Mouse (Mus musculus) CH12.LX (cell line): ENCODE measurements around the gene Pbld1. TPM values are rescaled to one million over a fixed set of nuclear protein-coding genes. Genes with fewer than 3 reads are reported as not detected.

ENCODE experiments used
- DNase-seq: peaks from one replicate; pipeline ENCODE4 v3.0.0-alpha.2; 2013; ENCODE audit errors: extremely low read depth
- H3K27ac ChIP-seq: 2 replicates; pipeline ENCODE4 v1.5.1; 2012; ENCODE audit warnings: low read depth, mild to moderate bottlenecking, control low read depth, moderate library complexity; ENCODE audit not compliant: insufficient read depth
- H3K27me3 ChIP-seq: replicated peaks from 2 replicates; pipeline ENCODE3; 2012; ENCODE audit warnings: inconsistent platforms
- H3K36me3 ChIP-seq, 2 experiments: replicated peaks in 1 of 2; 2 replicates each; pipeline versions ENCODE3 to v1.6.1; 2012; ENCODE audit warnings: inconsistent platforms in 1 of 2, low read length in 1 of 2, mild to moderate bottlenecking in 1 of 2, mixed read lengths in 1 of 2, moderate library complexity in 1 of 2; ENCODE audit not compliant: control insufficient read depth in 1 of 2, insufficient read depth in 1 of 2
- H3K4me1 ChIP-seq, 2 experiments: 2 replicates each; pipeline ENCODE4 v1.6.1; 2012; ENCODE audit warnings: inconsistent platforms in 1 of 2, moderate library complexity in 1 of 2; ENCODE audit not compliant: insufficient read depth in 2 of 2, control insufficient read depth in 1 of 2
- H3K4me2 ChIP-seq: 2 replicates; pipeline ENCODE4 v1.6.1; 2012; ENCODE audit warnings: low read depth, mild to moderate bottlenecking, control low read depth; ENCODE audit not compliant: poor library complexity, insufficient read depth, severe bottlenecking
- H3K4me3 ChIP-seq, 3 experiments: fragments of 150-350 bp in 1 of 3; sonication (generic) in 1 of 3; replicated peaks in 1 of 3; 2 replicates each; pipeline versions ENCODE3 to v1.5.1; 2011 to 2012; ENCODE audit warnings: low read depth in 2 of 3, low read length in 2 of 3, mild to moderate bottlenecking in 2 of 3, moderate library complexity in 2 of 3, control low read depth in 1 of 3, improper control_type of control experiment in 1 of 3, inconsistent platforms in 1 of 3, mixed read lengths in 1 of 3; ENCODE audit not compliant: poor library complexity in 1 of 3
- H3K79me2 ChIP-seq: replicated peaks from 2 replicates; pipeline ENCODE4 v1.6.1; 2012; ENCODE audit warnings: mild to moderate bottlenecking, moderate library complexity; ENCODE audit not compliant: control insufficient read depth, poor library complexity, insufficient read depth, severe bottlenecking; ENCODE audit errors: extremely low read depth
- H3K9ac ChIP-seq: 2 replicates; pipeline ENCODE4 v1.6.1; 2012; ENCODE audit warnings: low read depth, mild to moderate bottlenecking, control low read depth, moderate library complexity; ENCODE audit not compliant: insufficient read depth
- H3K9me3 ChIP-seq: replicated peaks from 2 replicates; pipeline ENCODE3; 2012; ENCODE audit warnings: low read length, inconsistent platforms, mixed read lengths
- BHLHE40 ChIP-seq: IDR thresholded peaks from 2 replicates; pipeline ENCODE4 v1.6.1; 2011; ENCODE audit warnings: mild to moderate bottlenecking, low read depth, low read length, improper control_type of control experiment
- CTCF ChIP-seq, 2 experiments: IDR thresholded peaks in 1 of 2; conservative IDR thresholded peaks in 1 of 2; 2 replicates each; pipeline ENCODE4 v1.5.1; 2011 to 2012; ENCODE audit warnings: low read depth in 2 of 2, low read length in 2 of 2, improper control_type of control experiment in 1 of 2, inconsistent platforms in 1 of 2, mild to moderate bottlenecking in 1 of 2, moderate library complexity in 1 of 2
- ETS1 ChIP-seq: conservative IDR thresholded peaks from 2 replicates; pipeline ENCODE4 v1.6.1; 2012; ENCODE audit warnings: low read depth, mild to moderate bottlenecking, inconsistent platforms, low read length, improper control_type of control experiment, moderate library complexity
- HCFC1 ChIP-seq: IDR thresholded peaks from 2 replicates; pipeline ENCODE4 v1.6.1; 2012; ENCODE audit warnings: low read depth, mild to moderate bottlenecking, inconsistent platforms, low read length, improper control_type of control experiment
- IRF4 ChIP-seq: IDR thresholded peaks from 2 replicates; pipeline ENCODE4 v1.6.1; 2014; ENCODE audit warnings: low read depth, mild to moderate bottlenecking, inconsistent platforms, low read length, improper control_type of control experiment
- MAX ChIP-seq: IDR thresholded peaks from 2 replicates; pipeline ENCODE4 v1.6.1; 2011; ENCODE audit warnings: low read length, improper control_type of control experiment
- MEF2A ChIP-seq: IDR thresholded peaks from 2 replicates; pipeline ENCODE4 v1.6.1; 2014; ENCODE audit warnings: low read depth, mild to moderate bottlenecking, inconsistent platforms, low read length, improper control_type of control experiment, borderline replicate concordance
- MXI1 ChIP-seq: IDR thresholded peaks from 2 replicates; pipeline ENCODE4 v1.6.1; 2011; ENCODE audit warnings: mild to moderate bottlenecking, low read depth, low read length, improper control_type of control experiment
- NELFE ChIP-seq: IDR thresholded peaks from 2 replicates; pipeline ENCODE4 v1.6.1; 2011; ENCODE audit warnings: low read depth, low read length, improper control_type of control experiment
- NRF1 ChIP-seq: IDR thresholded peaks from 2 replicates; pipeline ENCODE4 v1.6.1; 2014; ENCODE audit warnings: low read depth, mild to moderate bottlenecking, inconsistent platforms, low read length, improper control_type of control experiment, moderate library complexity
- RAD21 ChIP-seq: IDR thresholded peaks from 2 replicates; pipeline ENCODE4 v1.6.1; 2011; ENCODE audit warnings: low read depth, mild to moderate bottlenecking, low read length, improper control_type of control experiment, moderate library complexity
- SIN3A ChIP-seq: IDR thresholded peaks from 2 replicates; pipeline ENCODE4 v1.6.1; 2012; ENCODE audit warnings: low read length, improper control_type of control experiment, inconsistent platforms
- SMC3 ChIP-seq: IDR thresholded peaks from 2 replicates; pipeline ENCODE4 v1.6.1; 2011; ENCODE audit warnings: low read depth, low read length, improper control_type of control experiment
- TCF12 ChIP-seq: IDR thresholded peaks from 2 replicates; pipeline ENCODE4 v1.6.1; 2014; ENCODE audit warnings: low read depth, mild to moderate bottlenecking, inconsistent platforms, low read length, improper control_type of control experiment
- UBTF ChIP-seq: IDR thresholded peaks from 2 replicates; pipeline ENCODE4 v1.6.1; 2012; ENCODE audit warnings: low read depth, mild to moderate bottlenecking, inconsistent platforms, low read length, improper control_type of control experiment, moderate library complexity
- USF1 ChIP-seq: IDR thresholded peaks from 2 replicates; pipeline ENCODE4 v1.6.1; 2014; ENCODE audit warnings: low read depth, mild to moderate bottlenecking, inconsistent platforms, low read length, improper control_type of control experiment
- USF2 ChIP-seq: conservative IDR thresholded peaks from 2 replicates; pipeline ENCODE4 v1.6.1; 2011; ENCODE audit warnings: low read depth, low read length, improper control_type of control experiment
- ZC3H11A ChIP-seq: IDR thresholded peaks from 2 replicates; pipeline ENCODE4 v1.6.1; 2012; ENCODE audit warnings: low read depth, mild to moderate bottlenecking, inconsistent platforms, low read length, improper control_type of control experiment
- ZMIZ1 ChIP-seq: IDR thresholded peaks from 2 replicates; pipeline ENCODE4 v1.6.1; 2012; ENCODE audit warnings: low read depth, mild to moderate bottlenecking, inconsistent platforms, low read length, improper control_type of control experiment
- dilution Hi-C: fragments of 300-500 bp; cut with MboI; formaldehyde crosslinking; loops from 2 replicates; pipeline ENCODE4 v1.14.3; 2020; ENCODE audit warnings: low sequenced_read_pairs; ENCODE audit not compliant: extremely low pct_unique_long_range_greater_than_20kb, extremely low pct_ligation_motif_present
- in situ Hi-C: fragments of 300-500 bp; cut with MboI; formaldehyde crosslinking; loops from 3 replicates; pipeline ENCODE4 v1.14.3; 2019; ENCODE audit warnings: low sequenced_read_pairs, low pct_ligation_motif_present, low pct_unique_long_range_greater_than_20kb, mixed read lengths
- polyA plus RNA-seq: library from polyadenylated mRNA; unstranded; fragments of >175 nt; gene quantifications from 2 replicates; pipeline ENCODE4 v1.2.1, GENCODE M21; 2012; ENCODE audit warnings: low read depth; ENCODE audit not compliant: insufficient read length
- total RNA-seq, 2 experiments: library from RNA; depleted of rRNA; stranded (reverse); fragments of 300-350 nt in 1 of 2; fragments of >200 nt in 1 of 2; gene quantifications; 2 replicates each; pipeline ENCODE4 v1.2.3; 2012 to 2014

Pbld1 gene
- total and polyA plus RNA-seq, 3 experiments = 0.04 to 0.49 TPM; not detected in 1

GRCm38 (mm10) chr10:63065561-63065960 lies 5.6 kb downstream of the Pbld1 start:
- Histone ChIP-seq H3K36me3 (no peaks in the 10 kb centered on the region), H3K27me3 (no peaks in the 10 kb centered on the region), H3K9ac (no peak overlapping the region), H3K27ac (no peak overlapping the region), H3K4me2 (no peak overlapping the region), H3K9me3 (peaks cover 4% of the 10 kb centered on the region), H3K4me3 (no peak overlapping the region), H3K4me1 (peaks cover 0 to 5% of the 10 kb centered on the region in 2 experiments; a peak in 1 of 4 replicates), H3K79me2 (no peaks in the 10 kb centered on the region)
- DNase-seq = no peak
- TF ChIP-seq USF1 (no peak), HCFC1 (no peak), MXI1 (no peak), IRF4 (no peak), USF2 (no peak), ZMIZ1 (no peak), BHLHE40 (no peak), ETS1 (no peak)
- dilution Hi-C loops (no loop called here), in situ Hi-C loops (no loop called here)

GRCm38 (mm10) chr10:63065988-63066387 lies 6.0 kb downstream of the Pbld1 start:
- in situ Hi-C loops (no loop called here), dilution Hi-C loops (no loop called here)
- no peaks in the 10 kb centered on the region for H3K36me3 ChIP-seq
- H3K27ac ChIP-seq = no peak overlapping the region
- H3K9me3 ChIP-seq = peaks cover 4% of the 10 kb centered on the region
- no peak overlapping the region for H3K4me2 ChIP-seq
- peaks cover 0 to 5% of the 10 kb centered on the region in 2 experiments; a peak in 1 of 4 replicates for H3K4me1 ChIP-seq
- no peak overlapping the region for H3K4me3 ChIP-seq
- DNase-seq = peak; percentile 71
- no peaks in the 10 kb centered on the region for H3K27me3 ChIP-seq
- TF ChIP-seq BHLHE40 = peak; percentile 28; the same call in 1 of the 2 replicates
- peak; percentile 81 for TF ChIP-seq ZC3H11A
- 0 out of 2 replicates have a peak, but pooled peaks have one; percentile 34 for TF ChIP-seq NRF1
- 0 out of 2 replicates have a peak, but pooled peaks have one; percentile 52 for TF ChIP-seq SIN3A
- TF ChIP-seq MXI1 = peak; percentile 58; the same call in 1 of the 2 replicates
- TF ChIP-seq ETS1 = no peak
- TF ChIP-seq NELFE = peak; percentile 51; the same call in 1 of the 2 replicates
- peak; percentile 37 to 96; a peak in 3 of 4 replicates for TF ChIP-seq CTCF (conservative IDR thresholded peaks at IDR 0.05 in 1 of 2, IDR thresholded peaks at IDR 0.05 in 1 of 2; ENCODE audit: low read depth in 2 of 2, low read length in 2 of 2)
- TF ChIP-seq MEF2A = peak; percentile 44; the same call in 1 of the 2 replicates
- TF ChIP-seq USF2 = no peak
- 0 out of 2 replicates have a peak, but pooled peaks have one; percentile 15 for TF ChIP-seq MAX
- TF ChIP-seq UBTF = no peak
- TF ChIP-seq USF1 = no peak
- 0 out of 2 replicates have a peak, but pooled peaks have one; percentile 26 for TF ChIP-seq HCFC1
- peak; percentile 95 for TF ChIP-seq SMC3
- peak; percentile 94 for TF ChIP-seq RAD21
- TF ChIP-seq TCF12 = peak; percentile 36; the same call in 1 of the 2 replicates
- H3K79me2 ChIP-seq = no peaks in the 10 kb centered on the region
- no peak overlapping the region for H3K9ac ChIP-seq
